Mouse (Mus musculus) olfactory bulb, adult 2 months (tissue): ENCODE measurements around the gene Il17rc.

ENCODE experiments used
- CTCF ChIP-seq: fragments of 200-500 bp; IDR thresholded peaks from 2 replicates; pipeline ENCODE4 v1.5.1; 2012; ENCODE audit warnings: low read depth, mild to moderate bottlenecking, low read length, moderate library complexity; ENCODE audit not compliant: insufficient read depth
- POLR2A ChIP-seq: fragments of 200-500 bp; IDR thresholded peaks from 2 replicates; pipeline ENCODE4 v1.6.1; 2012; ENCODE audit warnings: mild to moderate bottlenecking, low read depth, low read length, moderate library complexity; ENCODE audit not compliant: insufficient read depth

- TF ChIP-seq CTCF = no peak
- TF ChIP-seq POLR2A = no peak
These were observed 30.5 kb upstream of the Il17rc start for GRCm38 (mm10) chr6:113440686-113441085.
